In genomic region chr10:77258704-77259621, GRCm38 (mm10) we compare ENCODE assay signal across 8 mouse cellular contexts. TPM values are rescaled to one million over a fixed set of nuclear protein-coding genes. Genes with fewer than 3 reads are reported as not detected.
DNase-seq lines count a peak whose midpoint lies in the region; ATAC-seq lines count a peak whose summit lies in the region.

Gene Pofut2, plus strand, starts transcription at chr10:77259218.

- H3K36me3 ChIP-seq in hindbrain, embryonic 12.5 days = peaks cover 34% of the 10 kb centered on the region

- no peaks in the 10 kb centered on the region for H3K9me3 ChIP-seq in hindbrain, embryonic 12.5 days (replicated peaks)

- peak within 1 kb of the TSS; percentile 73 for H3K4me3 ChIP-seq in hindbrain, embryonic 12.5 days

- peak; percentile 98 for ATAC-seq in hindbrain, embryonic 12.5 days (ENCODE audit: low FRiP score)

- no peaks in the 10 kb centered on the region; the same call in 1 of the 2 replicates for H3K27me3 ChIP-seq in hindbrain, embryonic 12.5 days

- under 1% methylated on average over 81 of the region's 81 CpGs for WGBS in hindbrain, embryonic 12.5 days

- peak within 1 kb of the TSS; percentile 87 for H3K27ac ChIP-seq in hindbrain, embryonic 12.5 days

- peak within 1 kb of the TSS; percentile 85 for H3K4me2 ChIP-seq in hindbrain, embryonic 12.5 days (replicated peaks)

- DNase-seq in NIH3T3 (ENCODE audit: low read depth) = peak; percentile 100
- peak; percentile 98 to 99 for DNase-seq in cerebellum, postnatal 10 days
- DNase-seq in frontal cortex, postnatal 10 days (ENCODE audit: low spot score in 2 of 2) = peak; percentile 92 to 94
- DNase-seq in layer of hippocampus, postnatal 14 days (ENCODE audit: low spot score in 2 of 2) = peak; percentile 87 to 95
- peak; percentile 96 for DNase-seq in lung, postnatal 14 days
- DNase-seq in retina, adult 2 months (ENCODE audit: low read depth, low spot score) = peak; percentile 94
- peak; percentile 93 to 96 for DNase-seq in thymus, postnatal 36 days

- peak within 1 kb of the TSS; percentile 79 for H3K9ac ChIP-seq in hindbrain, embryonic 12.5 days

- H3K4me1 ChIP-seq in hindbrain, embryonic 12.5 days = peaks cover 19% of the 10 kb centered on the region

RNA-seq across cellular contexts. Expression of gene Pofut2, which starts in this region (rescaled TPM):
- 81.8 and 92.5 TPM in 2 replicates for polyA plus RNA-seq in hindbrain, embryonic 12.5 days (2016; fragmentation: Nextera tagmentation; extraction: Ambion mirVana)
- 10 to 100 TPM; 32.2 to 36.7 TPM for total RNA-seq in layer of hippocampus, postnatal 14 days (2021)

Comparison
In these comparisons a context has a peak if more than half of its experiments do, and no peak if none do; other contexts are left out.
1. Peak in every context shown above with its lines: DNase-seq, ATAC-seq, H3K4me3 ChIP-seq and H3K27ac ChIP-seq.